Mouse (Mus musculus): Measurements from ENCODE around the gene 1810024B03Rik. TPM values are rescaled to one million over a fixed set of nuclear protein-coding genes. Genes with fewer than 3 reads are reported as not detected.

Gene 1810024B03Rik
- 23.4 TPM for polyA plus RNA-seq (2014; fragmentation: Illumina TruSeq; extraction: RNeasy Lipid Tissue Mini Kit (QIAGEN cat#74804); ENCODE audit: low read depth, low replicate concordance)

DNA sequence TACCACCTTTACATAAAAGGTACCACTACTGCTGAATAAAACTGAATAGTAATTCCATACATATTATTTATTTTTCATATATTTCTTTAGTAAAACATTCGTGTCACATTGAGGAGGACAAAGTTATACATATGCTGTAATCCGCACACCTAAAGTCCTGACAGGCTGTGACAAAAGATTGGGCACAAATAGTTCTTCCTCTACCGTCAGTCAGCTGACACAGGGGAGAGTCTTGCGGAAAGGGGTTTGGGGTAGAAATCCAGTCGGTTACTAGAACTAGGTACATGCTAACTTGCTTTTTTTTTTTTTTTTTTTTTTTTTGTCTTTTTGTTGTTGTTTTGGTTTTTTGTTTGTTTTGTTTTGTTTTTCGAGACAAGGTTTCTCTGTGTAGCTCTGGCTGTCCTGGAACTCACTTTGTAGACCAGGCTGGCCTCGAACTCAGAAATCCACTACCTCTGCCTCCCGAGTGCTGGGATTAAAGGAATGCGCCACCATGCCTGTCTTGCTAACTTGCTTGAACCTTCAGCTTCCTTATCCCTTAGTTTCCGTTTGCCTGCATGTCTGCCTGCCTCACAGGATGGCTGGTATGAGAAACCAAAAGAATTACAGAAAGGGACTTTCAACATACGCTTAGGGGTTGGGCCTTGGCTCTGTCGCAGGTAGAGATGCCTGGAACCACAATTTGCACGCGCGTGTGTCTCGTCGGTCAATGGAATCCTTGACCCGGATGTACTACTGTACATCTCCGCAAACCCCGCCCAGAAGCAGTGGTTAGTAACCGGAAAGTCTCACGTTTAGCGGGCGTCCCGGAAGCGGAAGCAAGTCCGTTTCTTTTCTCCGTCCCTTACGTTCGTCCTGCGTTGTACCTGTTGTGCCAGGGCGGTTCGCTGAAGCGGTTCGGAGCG, at the start of gene 1810024B03Rik, which contains the start of gene Snrnp200:
Gene 1810024B03Rik, minus strand, starts transcription at position 734 of the 905 bp plus-strand sequence.
Gene Snrnp200, plus strand, starts transcription at position 840 of the 905 bp plus-strand sequence.

DNA sequence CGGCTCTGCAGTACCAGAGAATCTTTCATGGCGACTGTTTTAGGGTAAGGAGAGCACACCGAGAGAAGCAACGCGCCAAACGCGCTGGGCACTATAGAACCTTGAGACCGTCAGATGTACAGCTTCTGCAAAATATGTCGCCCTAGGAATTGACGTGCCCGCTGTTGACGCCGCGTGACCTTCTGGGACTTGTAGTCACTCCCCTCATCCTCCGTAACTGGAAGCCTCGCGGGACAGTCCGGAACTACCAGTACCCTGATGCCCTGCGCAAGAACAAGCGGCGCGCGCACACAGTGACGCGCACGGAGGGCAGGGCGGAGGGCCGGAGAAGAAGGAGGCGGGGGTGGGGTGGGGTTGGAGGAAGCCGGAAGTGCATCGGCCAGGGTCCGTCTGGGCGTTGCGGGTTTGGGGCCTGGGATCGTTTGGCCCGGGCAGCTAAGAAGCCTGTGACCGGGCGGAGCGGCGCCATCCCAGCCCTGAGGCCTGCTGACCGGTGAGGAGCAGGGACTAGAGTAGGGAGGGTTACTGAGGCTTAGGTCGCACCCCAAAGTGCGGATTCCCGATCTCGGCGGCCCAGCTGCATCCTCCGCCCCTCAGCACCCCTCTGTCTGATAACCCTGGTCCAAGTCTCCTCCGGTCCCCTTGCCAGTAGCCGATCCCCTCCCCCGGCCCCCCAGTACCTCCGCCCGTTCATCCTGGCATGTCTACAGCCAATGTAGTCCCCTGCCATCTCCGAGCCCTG, 39.7 kb upstream of the 1810024B03Rik start, which contains the start of the genes Ciao1 and Tmem127:
Gene Ciao1, minus strand, starts transcription at position 225 of the 742 bp plus-strand sequence.
Gene Tmem127, plus strand, starts transcription at position 317 of the 742 bp plus-strand sequence.

DNA sequence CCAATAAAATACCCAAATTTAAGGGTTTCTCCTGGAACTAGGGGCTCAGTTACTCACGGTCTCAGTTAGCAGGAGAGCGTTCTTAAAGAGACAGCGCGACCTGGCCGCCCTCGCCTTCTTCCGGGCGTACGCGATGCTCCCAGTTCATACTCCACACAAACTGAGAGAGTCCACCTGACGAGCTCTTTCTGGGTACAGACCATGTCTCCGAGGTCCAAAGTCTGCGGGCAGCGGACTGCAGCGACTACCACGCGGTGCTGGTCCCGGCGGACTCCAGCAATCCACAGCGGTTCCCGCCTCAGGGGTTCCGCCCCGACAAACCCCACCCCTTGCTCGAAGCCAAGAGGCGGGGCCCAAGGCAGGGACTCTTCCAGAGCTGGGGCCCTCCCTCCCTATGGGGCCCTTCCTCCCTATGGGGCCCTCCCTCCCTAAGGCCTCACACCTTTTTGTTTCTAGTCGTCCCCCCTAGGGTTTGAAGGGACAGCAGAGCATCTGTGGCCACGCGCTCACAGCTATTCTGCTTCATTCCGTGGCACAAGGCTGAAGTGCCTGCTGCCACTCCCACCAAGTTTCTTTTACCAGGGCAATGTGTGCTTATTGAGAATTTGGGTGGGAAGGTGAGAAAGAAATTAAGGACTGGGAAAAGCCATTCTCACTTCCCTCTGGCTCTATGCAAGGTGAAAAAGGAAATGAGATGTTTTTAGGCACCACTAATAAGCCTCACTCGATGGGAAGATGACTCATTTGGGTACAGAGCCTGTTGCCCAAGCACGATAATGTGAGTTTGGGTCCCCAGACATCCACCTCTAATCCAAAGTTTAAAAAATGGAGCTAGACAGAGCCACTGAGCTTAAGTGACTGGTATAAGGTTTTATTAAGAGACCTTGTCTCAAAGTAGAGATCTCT, 64.7 kb downstream of the 1810024B03Rik start, which contains the start of gene Itpripl1:
Gene Itpripl1, minus strand, starts transcription at position 285 of the 906 bp plus-strand sequence.

Other genes with a start within 250 kb of the 1810024B03Rik start
- 16.2 TPM for gene Ap4e1, start 199.6 kb downstream of the 1810024B03Rik start, polyA plus RNA-seq (2014; fragmentation: Illumina TruSeq; extraction: RNeasy Lipid Tissue Mini Kit (QIAGEN cat#74804); ENCODE audit: low read depth, low replicate concordance)
- gene Blvra, start 137.6 kb downstream of the 1810024B03Rik start, polyA plus RNA-seq (2014; fragmentation: Illumina TruSeq; extraction: RNeasy Lipid Tissue Mini Kit (QIAGEN cat#74804); ENCODE audit: low read depth, low replicate concordance), result 9.0 TPM
- gene Ncaph, start 74.3 kb downstream of the 1810024B03Rik start, polyA plus RNA-seq (2014; fragmentation: Illumina TruSeq; extraction: RNeasy Lipid Tissue Mini Kit (QIAGEN cat#74804); ENCODE audit: low read depth, low replicate concordance), result 29.8 TPM
- gene Itpripl1, start 64.8 kb downstream of the 1810024B03Rik start, polyA plus RNA-seq (2014; fragmentation: Illumina TruSeq; extraction: RNeasy Lipid Tissue Mini Kit (QIAGEN cat#74804); ENCODE audit: low read depth, low replicate concordance), result 1.6 TPM
- gene Snrnp200, start 106 bp upstream of the 1810024B03Rik start, polyA plus RNA-seq (2014; fragmentation: Illumina TruSeq; extraction: RNeasy Lipid Tissue Mini Kit (QIAGEN cat#74804); ENCODE audit: low read depth, low replicate concordance), result 42.7 TPM
- gene Ciao1, start 39.5 kb upstream of the 1810024B03Rik start, polyA plus RNA-seq (2014; fragmentation: Illumina TruSeq; extraction: RNeasy Lipid Tissue Mini Kit (QIAGEN cat#74804); ENCODE audit: low read depth, low replicate concordance), result 7.2 TPM
- gene Tmem127, start 39.6 kb upstream of the 1810024B03Rik start, polyA plus RNA-seq (2014; fragmentation: Illumina TruSeq; extraction: RNeasy Lipid Tissue Mini Kit (QIAGEN cat#74804); ENCODE audit: low read depth, low replicate concordance), result 31.1 TPM
- gene Stard7, start 61.9 kb upstream of the 1810024B03Rik start, polyA plus RNA-seq (2014; fragmentation: Illumina TruSeq; extraction: RNeasy Lipid Tissue Mini Kit (QIAGEN cat#74804); ENCODE audit: low read depth, low replicate concordance), result 47.1 TPM
- 0.53 TPM for gene Dusp2, start 127.9 kb upstream of the 1810024B03Rik start, polyA plus RNA-seq (2014; fragmentation: Illumina TruSeq; extraction: RNeasy Lipid Tissue Mini Kit (QIAGEN cat#74804); ENCODE audit: low read depth, low replicate concordance)
- gene Astl, start 130.4 kb upstream of the 1810024B03Rik start, polyA plus RNA-seq (2014; fragmentation: Illumina TruSeq; extraction: RNeasy Lipid Tissue Mini Kit (QIAGEN cat#74804); ENCODE audit: low read depth, low replicate concordance), result not detected
- gene Adra2b, start 154.9 kb upstream of the 1810024B03Rik start, polyA plus RNA-seq (2014; fragmentation: Illumina TruSeq; extraction: RNeasy Lipid Tissue Mini Kit (QIAGEN cat#74804); ENCODE audit: low read depth, low replicate concordance), result 0.13 TPM
- gene Gpat2, start 216.9 kb upstream of the 1810024B03Rik start, polyA plus RNA-seq (2014; fragmentation: Illumina TruSeq; extraction: RNeasy Lipid Tissue Mini Kit (QIAGEN cat#74804); ENCODE audit: low read depth, low replicate concordance), result 3.8 TPM
- 13.6 TPM for gene Fahd2a, start 236.3 kb upstream of the 1810024B03Rik start, polyA plus RNA-seq (2014; fragmentation: Illumina TruSeq; extraction: RNeasy Lipid Tissue Mini Kit (QIAGEN cat#74804); ENCODE audit: low read depth, low replicate concordance)

Measured in testis, adult 10 weeks (tissue).